Mouse (Mus musculus) G1E (cell line): ENCODE data around the gene Pigu. TPM values are rescaled to one million over a fixed set of nuclear protein-coding genes. Genes with fewer than 3 reads are reported as not detected.

Experiments used
- ATAC-seq: 2 replicates; pipeline ENCODE4 v1.8.0; 2016; ENCODE audit warnings: mild to moderate bottlenecking; ENCODE audit not compliant: insufficient number of reproducible peaks, poor library complexity, low FRiP score, severe bottlenecking; ENCODE audit errors: extremely low read depth
- DNase-seq: peaks from one replicate; pipeline ENCODE4 v3.0.0; 2012; ENCODE audit warnings: low spot score
- H3K27me3 ChIP-seq: 2 replicates; pipeline ENCODE4 v1.6.1; 2012; ENCODE audit warnings: mild to moderate bottlenecking, low read length, inconsistent platforms; ENCODE audit not compliant: insufficient read depth
- H3K36me3 ChIP-seq: replicated peaks from 2 replicates; pipeline ENCODE3; 2012; ENCODE audit warnings: mild to moderate bottlenecking, inconsistent platforms
- H3K4me1 ChIP-seq: 2 replicates; pipeline ENCODE4 v1.6.1; 2012; ENCODE audit warnings: low read depth, low read length, inconsistent platforms, mixed read lengths; ENCODE audit not compliant: insufficient read depth
- H3K4me3 ChIP-seq: 2 replicates; pipeline ENCODE4 v1.5.1; 2012; ENCODE audit warnings: low read depth, mild to moderate bottlenecking, inconsistent platforms, low read length, moderate library complexity, mixed read lengths
- H3K9me3 ChIP-seq: replicated peaks from 2 replicates; pipeline ENCODE4 v1.6.1; 2012; ENCODE audit warnings: inconsistent platforms
- CTCF ChIP-seq: IDR thresholded peaks from 2 replicates; pipeline ENCODE4 v1.5.1; 2012; ENCODE audit warnings: low read depth, low read length, inconsistent platforms, mixed read lengths
- GATA1 ChIP-seq: IDR thresholded peaks from 2 replicates; pipeline ENCODE4 v1.6.1; 2012; ENCODE audit warnings: borderline replicate concordance, low read length, inconsistent platforms, mixed read lengths
- GATA2 ChIP-seq: IDR thresholded peaks from 2 replicates; pipeline ENCODE4 v1.6.1; 2012; ENCODE audit warnings: low read depth, low read length, inconsistent platforms, borderline replicate concordance
- POLR2AphosphoS5 ChIP-seq: IDR thresholded peaks from 2 replicates; pipeline ENCODE4 v1.6.1; 2012; ENCODE audit warnings: low read depth, low read length, inconsistent platforms; ENCODE audit not compliant: insufficient replicate concordance
- TAL1 ChIP-seq: conservative IDR thresholded peaks from 2 replicates; pipeline ENCODE4 v1.6.1; 2012; ENCODE audit warnings: low read depth, low read length, inconsistent platforms, mixed read lengths
- polyA plus RNA-seq: library from polyadenylated mRNA; stranded (reverse); fragments of >175 nt; gene quantifications from 2 replicates; pipeline ENCODE4 v1.2.3, GENCODE M21; 2012
- total RNA-seq, 2 experiments: library from RNA; stranded (forward) in 1 of 2; stranded (reverse) in 1 of 2; fragments of 200-1000 nt in 1 of 2; fragments of >200 nt in 1 of 2; fragmentation: Nextera tagmentation in 1 of 2; gene quantifications; 2 replicates each; pipeline ENCODE4 v1.2.3; 2014 to 2017

Pigu gene
- total and polyA plus RNA-seq, 3 experiments, result 13.0 to 43.3 (median 28.5) TPM

DNA sequence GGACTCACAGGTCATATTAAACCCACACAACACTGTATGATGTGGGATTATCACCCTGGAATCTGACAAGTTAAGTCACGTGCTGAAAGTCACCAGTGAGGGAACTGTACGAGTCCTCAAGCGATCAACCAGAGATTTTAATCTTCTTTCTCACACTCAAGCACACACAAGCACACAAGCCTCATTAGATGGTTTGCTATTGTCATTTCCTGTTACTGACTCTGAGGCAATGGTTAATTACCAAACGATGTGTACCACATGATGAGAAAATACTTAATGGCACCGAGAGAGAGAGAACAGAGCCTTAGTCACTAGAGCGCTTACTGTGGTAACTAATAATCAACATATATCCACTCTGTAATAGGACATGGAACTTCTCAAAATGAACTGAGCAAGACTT is 71.5 kb downstream of the Pigu start:
- no peaks in the 10 kb centered on the region for H3K4me1 ChIP-seq
- H3K27me3 ChIP-seq, result no peaks in the 10 kb centered on the region
- H3K36me3 ChIP-seq, result peaks cover 73% of the 10 kb centered on the region
- no peaks in the 10 kb centered on the region for H3K9me3 ChIP-seq
- no peak overlapping the region for H3K4me3 ChIP-seq
- DNase-seq (no peak), ATAC-seq (no peak)
- TF ChIP-seq POLR2AphosphoS5 (no peak), TAL1 (no peak), CTCF (no peak), GATA2 (no peak), GATA1 (no peak)

DNA sequence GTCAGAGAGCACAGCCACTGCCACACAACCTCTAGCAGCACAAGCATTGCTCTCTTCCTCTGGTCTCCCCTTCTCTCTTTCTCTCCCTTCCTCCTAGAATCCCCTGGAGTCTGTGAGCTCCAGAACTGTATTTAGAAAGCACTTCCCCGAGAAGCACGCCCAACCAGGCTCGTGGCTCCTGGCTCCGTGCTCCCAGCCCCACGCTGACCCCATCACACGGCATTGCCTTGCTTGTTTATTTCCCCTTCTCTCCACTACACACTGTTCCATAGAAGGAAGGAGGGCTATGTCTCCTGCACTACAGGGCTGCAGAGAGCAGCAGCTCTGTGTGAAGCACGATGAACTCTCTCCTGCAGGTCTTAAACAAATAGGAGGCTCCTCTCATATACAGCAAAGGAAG is 72.6 kb downstream of the Pigu start:
- Histone ChIP-seq H3K4me3 (no peak overlapping the region), H3K27me3 (no peaks in the 10 kb centered on the region), H3K4me1 (no peaks in the 10 kb centered on the region), H3K9me3 (no peaks in the 10 kb centered on the region), H3K36me3 (peaks cover 72% of the 10 kb centered on the region)
- ATAC-seq (no peak), DNase-seq (no peak)
- no peak for TF ChIP-seq GATA1
- no peak for TF ChIP-seq CTCF
- TF ChIP-seq TAL1, result no peak
- TF ChIP-seq POLR2AphosphoS5, result no peak
- TF ChIP-seq GATA2, result no peak

DNA sequence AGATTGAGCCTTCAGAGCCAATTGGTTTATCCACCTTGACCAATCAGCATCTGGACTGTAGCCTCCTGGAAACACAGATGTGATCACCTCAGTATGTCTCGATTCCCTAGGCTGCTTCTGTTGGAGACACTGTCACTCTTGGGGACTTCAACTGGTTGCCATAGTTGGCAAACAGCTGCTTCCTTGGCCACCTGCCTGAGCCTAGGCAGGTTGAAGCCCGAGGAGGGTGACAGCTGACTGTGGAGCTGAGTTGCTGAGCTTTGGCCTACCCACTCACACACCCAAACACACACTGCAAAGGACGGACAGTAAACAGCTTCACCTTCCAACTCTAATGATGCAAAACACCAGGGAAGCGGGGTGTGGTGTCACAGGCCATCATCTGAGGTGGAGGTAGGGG is 73.4 kb downstream of the Pigu start:
- TF ChIP-seq TAL1 (no peak), GATA2 (no peak), POLR2AphosphoS5 (no peak), CTCF (no peak), GATA1 (no peak)
- H3K36me3 ChIP-seq, result peaks cover 78% of the 10 kb centered on the region
- no peaks in the 10 kb centered on the region for H3K27me3 ChIP-seq
- DNase-seq (no peak), ATAC-seq (no peak)
- no peak overlapping the region for H3K4me3 ChIP-seq
- no peaks in the 10 kb centered on the region for H3K9me3 ChIP-seq
- no peaks in the 10 kb centered on the region for H3K4me1 ChIP-seq

DNA sequence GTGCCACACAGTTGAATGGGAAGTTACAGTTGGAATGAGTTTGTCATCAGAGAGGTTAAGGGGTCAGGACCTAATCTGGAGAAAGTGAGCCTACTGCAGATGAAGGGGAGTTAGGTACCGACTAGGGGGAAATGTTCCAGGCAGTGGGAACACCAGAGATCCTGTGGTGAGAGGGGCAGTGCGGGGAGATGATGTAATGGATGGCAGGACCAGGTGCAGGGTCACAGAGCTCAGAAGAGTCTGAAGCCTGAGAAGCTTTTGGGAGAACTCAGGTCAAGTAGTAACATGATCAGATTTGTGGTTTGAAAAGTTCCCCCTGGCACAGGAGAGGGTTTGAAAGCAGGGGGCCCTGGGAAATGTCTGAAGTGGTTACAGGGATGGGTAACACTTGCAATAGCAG is 77.1 kb downstream of the Pigu start:
- Histone ChIP-seq H3K36me3 (peaks cover 74% of the 10 kb centered on the region), H3K27me3 (peaks cover 3% of the 10 kb centered on the region; the same call in 1 of the 2 replicates), H3K4me1 (peaks cover 15% of the 10 kb centered on the region), H3K9me3 (no peaks in the 10 kb centered on the region), H3K4me3 (no peak overlapping the region)
- DNase-seq (no peak), ATAC-seq (no peak)
- TF ChIP-seq GATA2, result no peak
- TF ChIP-seq GATA1, result no peak
- no peak for TF ChIP-seq CTCF
- TF ChIP-seq POLR2AphosphoS5, result no peak
- no peak for TF ChIP-seq TAL1

DNA sequence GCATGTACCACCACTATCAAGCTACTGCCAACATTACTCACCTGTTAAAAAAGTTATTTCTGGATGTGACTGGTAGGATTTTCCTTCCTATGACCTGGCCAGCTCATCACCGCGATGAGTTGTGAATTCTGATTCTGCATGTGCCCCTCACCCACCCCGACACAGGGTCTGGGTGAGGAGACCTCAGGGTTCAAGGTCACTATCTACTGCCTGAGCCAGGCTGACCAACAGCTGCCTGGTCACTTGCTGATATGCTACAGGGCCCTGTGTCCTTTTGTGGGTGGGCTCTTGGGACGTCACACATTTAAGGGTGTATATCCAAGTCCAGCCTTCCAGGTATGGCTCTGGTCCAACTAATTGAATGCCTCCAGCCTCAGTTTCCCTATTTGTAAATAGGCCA is 78.1 kb downstream of the Pigu start:
- peaks cover 64% of the 10 kb centered on the region for H3K36me3 ChIP-seq
- no peaks in the 10 kb centered on the region for H3K9me3 ChIP-seq
- H3K4me3 ChIP-seq, result no peak overlapping the region
- no peak for ATAC-seq
- TF ChIP-seq CTCF (no peak), GATA2 (no peak), GATA1 (no peak), POLR2AphosphoS5 (no peak), TAL1 (no peak)
- H3K4me1 ChIP-seq, result peaks cover 15% of the 10 kb centered on the region
- no peak for DNase-seq
- peaks cover 3% of the 10 kb centered on the region; the same call in 1 of the 2 replicates for H3K27me3 ChIP-seq

DNA sequence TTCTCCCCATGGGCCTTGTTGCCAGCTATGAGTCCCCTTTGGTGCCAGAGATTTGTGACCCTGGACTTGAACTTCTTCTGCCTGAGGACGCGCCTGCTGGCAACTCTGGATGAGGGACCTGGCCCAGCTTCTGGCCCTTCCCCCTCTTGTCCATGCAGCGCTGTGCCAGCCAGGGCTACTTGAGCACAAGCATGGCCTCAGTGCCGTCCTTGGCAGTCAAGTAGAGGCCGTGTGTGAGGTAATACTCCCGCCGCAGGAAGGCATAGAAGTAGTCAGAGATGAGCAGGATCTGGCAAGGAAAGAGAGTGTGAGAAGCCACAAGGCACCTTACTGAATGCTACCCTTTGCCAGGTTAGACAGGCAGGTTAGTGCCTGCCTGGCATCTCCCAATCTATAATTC is 78.9 kb downstream of the Pigu start:
- Histone ChIP-seq H3K9me3 (no peaks in the 10 kb centered on the region), H3K4me1 (peaks cover 15% of the 10 kb centered on the region), H3K36me3 (peaks cover 56% of the 10 kb centered on the region), H3K4me3 (no peak overlapping the region), H3K27me3 (peaks cover 3% of the 10 kb centered on the region; the same call in 1 of the 2 replicates)
- TF ChIP-seq POLR2AphosphoS5 (no peak), GATA1 (no peak), TAL1 (no peak), GATA2 (no peak), CTCF (no peak)
- ATAC-seq (no peak), DNase-seq (no peak)

DNA sequence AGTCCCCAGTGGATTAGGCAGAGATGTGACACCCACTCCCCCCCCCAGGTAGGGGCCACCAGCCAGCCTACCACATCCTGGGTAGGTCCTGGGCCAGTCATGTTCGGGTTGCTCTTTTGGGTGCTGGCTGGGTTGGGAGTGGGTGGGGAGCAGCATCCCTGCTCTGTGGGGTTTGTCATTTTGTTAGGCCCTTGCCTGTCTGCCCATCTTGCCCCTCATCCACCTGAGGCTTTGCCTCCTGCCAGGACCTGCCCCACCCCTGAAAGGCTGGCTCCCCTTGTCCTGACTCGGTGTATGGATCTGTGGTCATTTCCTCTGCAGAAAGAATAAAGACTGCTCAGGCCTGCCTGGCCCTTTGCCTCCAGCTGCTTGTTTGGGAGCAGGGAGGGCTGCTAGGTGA is 79.5 kb downstream of the Pigu start:
- no peak for TF ChIP-seq POLR2AphosphoS5
- no peak for TF ChIP-seq GATA1
- TF ChIP-seq TAL1, result no peak
- no peak for TF ChIP-seq GATA2
- no peak for TF ChIP-seq CTCF
- Histone ChIP-seq H3K9me3 (no peaks in the 10 kb centered on the region), H3K4me1 (peaks cover 15% of the 10 kb centered on the region), H3K27me3 (peaks cover 3% of the 10 kb centered on the region; the same call in 1 of the 2 replicates), H3K4me3 (no peak overlapping the region), H3K36me3 (peaks cover 50% of the 10 kb centered on the region)
- no peak for ATAC-seq
- DNase-seq, result no peak
